Mouse (Mus musculus): Measurements from ENCODE around the gene Plppr2.

- TF ChIP-seq ZC3H11A (IDR thresholded peaks at IDR 0.05; ENCODE audit: borderline replicate concordance, low read depth, low read length), result no peak
- no peak for TF ChIP-seq CHD2 (IDR thresholded peaks at IDR 0.05; ENCODE audit: low read depth, low read length)
Observed at GRCm38 (mm10) chr9:21925506-21925905, 11.3 kb upstream of the Plppr2 start.

Data from ES-E14 (cell line).